Mouse (Mus musculus) midbrain, embryonic 11.5 days (tissue): ENCODE measurements at regions not wholly inside any gene's neighbourhood (a gene's known extent, or its start where the extent isn't known, plus 50 kb on each side); places are given as distances from the start of the nearest gene placed in this dataset.

ENCODE experiments used
- ATAC-seq: fragments of 200-750 bp; cut with Nextera tagmentation; 2 replicates; pipeline ENCODE4 v1.8.0; 2017; ENCODE audit warnings: moderate TSS enrichment, moderate library complexity; ENCODE audit not compliant: low FRiP score
- DNase-seq: peaks from one replicate; pipeline ENCODE4 v3.0.0; 2015; ENCODE audit warnings: low spot score; ENCODE audit errors: missing footprints
- H3K27ac ChIP-seq: fragments of 300-500 bp; sonication (generic); 2 replicates; pipeline ENCODE4 v1.5.1; 2014; ENCODE audit warnings: low read depth, low read length
- H3K27me3 ChIP-seq: fragments of 300-500 bp; sonication (generic); 2 replicates; pipeline ENCODE4 v1.6.1; 2014; ENCODE audit warnings: mild to moderate bottlenecking, low read length, moderate library complexity, mixed read lengths; ENCODE audit not compliant: control insufficient read depth, insufficient read depth
- H3K36me3 ChIP-seq: fragments of 300-500 bp; sonication (generic); 2 replicates; pipeline ENCODE4 v1.6.1; 2014; ENCODE audit warnings: mild to moderate bottlenecking, low read length, moderate library complexity, mixed read lengths; ENCODE audit not compliant: control insufficient read depth, insufficient read depth
- H3K4me1 ChIP-seq: fragments of 300-500 bp; sonication (generic); 2 replicates; pipeline ENCODE4 v1.6.1; 2014; ENCODE audit warnings: low read length; ENCODE audit not compliant: control insufficient read depth, insufficient read depth
- H3K4me2 ChIP-seq: fragments of 300-500 bp; sonication (generic); 2 replicates; pipeline ENCODE4 v1.6.1; 2014; ENCODE audit warnings: mild to moderate bottlenecking, moderate library complexity
- H3K4me3 ChIP-seq: fragments of 300-500 bp; sonication (generic); 2 replicates; pipeline ENCODE4 v1.5.1; 2014; ENCODE audit warnings: low read depth, low read length
- H3K9ac ChIP-seq: fragments of 300-500 bp; sonication (generic); 2 replicates; pipeline ENCODE4 v1.6.1; 2014; ENCODE audit warnings: low read length
- H3K9me3 ChIP-seq: fragments of 300-500 bp; sonication (generic); 2 replicates; pipeline ENCODE4 v1.6.1; 2016; ENCODE audit warnings: low read length; ENCODE audit not compliant: control insufficient read depth
- WGBS: fragments of 180-500 bp; shearing (Covaris S2); extraction: QIAGEN DNeasy Blood & Tissue Kit; methylation state at CpG from one replicate; pipeline ENCODE4 v1.1.7; 2014; 5-methylcytosine and 5-hydroxymethylcytosine counted together

GRCm38 (mm10) chr1:91626090-91626489 is 85.7 kb downstream of the Asb1 start:
- ATAC-seq, result no peak
- 85% methylated on average over 11 of the region's 11 CpGs for WGBS
- H3K27me3 ChIP-seq, result no peaks in the 10 kb centered on the region
- no peak overlapping the region for H3K4me3 ChIP-seq
- no peaks in the 10 kb centered on the region for H3K36me3 ChIP-seq
- no peak overlapping the region for H3K4me2 ChIP-seq
- H3K9me3 ChIP-seq, result no peaks in the 10 kb centered on the region
- DNase-seq, result no peak
- H3K27ac ChIP-seq, result no peak overlapping the region
- H3K9ac ChIP-seq, result no peak overlapping the region
- no peaks in the 10 kb centered on the region for H3K4me1 ChIP-seq

- 77% methylated on average over 12 of the region's 12 CpGs for WGBS
- Histone ChIP-seq H3K4me2 (no peak overlapping the region), H3K27ac (no peak overlapping the region)
These were observed 89.9 kb downstream of the Asb1 start for GRCm38 (mm10) chr1:91630206-91630605.

GRCm38 (mm10) chr1:91630871-91631410 is 90.6 kb downstream of the Asb1 start:
- 83% methylated on average over 6 of the region's 6 CpGs for WGBS
- Histone ChIP-seq H3K9ac (no peak overlapping the region), H3K4me1 (no peaks in the 10 kb centered on the region), H3K36me3 (no peaks in the 10 kb centered on the region), H3K4me2 (no peak overlapping the region), H3K27me3 (no peaks in the 10 kb centered on the region), H3K27ac (no peak overlapping the region), H3K4me3 (no peak overlapping the region), H3K9me3 (no peaks in the 10 kb centered on the region)
- DNase-seq (peak; percentile 51), ATAC-seq (no peak)

More at GRCm38 (mm10) chr1:91630206-91630605, 89.9 kb downstream of the Asb1 start:
- ATAC-seq (no peak), DNase-seq (peak; percentile 68)
- Histone ChIP-seq H3K9me3 (no peaks in the 10 kb centered on the region), H3K36me3 (no peaks in the 10 kb centered on the region), H3K4me1 (no peaks in the 10 kb centered on the region), H3K9ac (no peak overlapping the region), H3K4me3 (no peak overlapping the region), H3K27me3 (no peaks in the 10 kb centered on the region)

GRCm38 (mm10) chr1:91632906-91633493 is 92.7 kb downstream of the Asb1 start:
- no peak overlapping the region for H3K27ac ChIP-seq
- H3K27me3 ChIP-seq, result no peaks in the 10 kb centered on the region
- H3K4me3 ChIP-seq, result no peak overlapping the region
- H3K4me1 ChIP-seq, result no peaks in the 10 kb centered on the region
- no peak for DNase-seq
- H3K36me3 ChIP-seq, result no peaks in the 10 kb centered on the region
- WGBS, result 89% methylated on average over 15 of the region's 15 CpGs
- H3K9ac ChIP-seq, result no peak overlapping the region
- H3K9me3 ChIP-seq, result no peaks in the 10 kb centered on the region
- no peak for ATAC-seq
- no peak overlapping the region for H3K4me2 ChIP-seq

- Histone ChIP-seq H3K27ac (no peak overlapping the region), H3K9ac (no peak overlapping the region), H3K4me1 (no peaks in the 10 kb centered on the region), H3K4me3 (no peak overlapping the region), H3K36me3 (no peaks in the 10 kb centered on the region), H3K9me3 (no peaks in the 10 kb centered on the region), H3K4me2 (no peak overlapping the region), H3K27me3 (no peaks in the 10 kb centered on the region)
- 91% methylated on average over 2 of the region's 2 CpGs for WGBS
- no peak for DNase-seq
- no peak for ATAC-seq
These were observed 96.2 kb downstream of the Asb1 start for GRCm38 (mm10) chr1:91636571-91636970.

GRCm38 (mm10) chr1:91640551-91640950 is 100.2 kb downstream of the Asb1 start:
- H3K9ac ChIP-seq, result no peak overlapping the region
- 80% methylated on average over 5 of the region's 5 CpGs for WGBS
- no peak overlapping the region for H3K4me2 ChIP-seq
- H3K4me1 ChIP-seq, result no peaks in the 10 kb centered on the region
- no peak for ATAC-seq
- no peak for DNase-seq
- H3K4me3 ChIP-seq, result no peak overlapping the region
- no peaks in the 10 kb centered on the region for H3K27me3 ChIP-seq
- H3K27ac ChIP-seq, result no peak overlapping the region
- no peaks in the 10 kb centered on the region for H3K36me3 ChIP-seq
- no peaks in the 10 kb centered on the region for H3K9me3 ChIP-seq

GRCm38 (mm10) chr1:91658991-91659441 is 118.7 kb downstream of the Asb1 start:
- H3K4me3 ChIP-seq, result no peak overlapping the region
- H3K4me2 ChIP-seq, result no peak overlapping the region
- H3K9me3 ChIP-seq, result no peaks in the 10 kb centered on the region
- 77% methylated on average over 13 of the region's 15 CpGs for WGBS
- ATAC-seq, result no peak
- H3K27me3 ChIP-seq, result no peaks in the 10 kb centered on the region
- no peaks in the 10 kb centered on the region for H3K4me1 ChIP-seq
- H3K36me3 ChIP-seq, result no peaks in the 10 kb centered on the region
- no peak overlapping the region for H3K9ac ChIP-seq
- DNase-seq, result no peak
- H3K27ac ChIP-seq, result no peak overlapping the region

GRCm38 (mm10) chr1:91659486-91659885 is 119.1 kb downstream of the Asb1 start:
- H3K4me2 ChIP-seq, result no peak overlapping the region
- H3K9me3 ChIP-seq, result no peaks in the 10 kb centered on the region
- H3K27me3 ChIP-seq, result no peaks in the 10 kb centered on the region
- H3K4me1 ChIP-seq, result no peaks in the 10 kb centered on the region
- DNase-seq, result no peak
- WGBS, result 85% methylated on average over 8 of the region's 8 CpGs
- no peak overlapping the region for H3K4me3 ChIP-seq
- no peak overlapping the region for H3K27ac ChIP-seq
- ATAC-seq, result no peak
- H3K36me3 ChIP-seq, result no peaks in the 10 kb centered on the region
- no peak overlapping the region for H3K9ac ChIP-seq

GRCm38 (mm10) chr1:91663289-91663688 is 122.9 kb downstream of the Asb1 start:
- H3K9ac ChIP-seq, result no peak overlapping the region
- ATAC-seq (no peak), DNase-seq (no peak)
- H3K27me3 ChIP-seq, result no peaks in the 10 kb centered on the region
- 93% methylated on average over 2 of the region's 2 CpGs for WGBS
- no peak overlapping the region for H3K4me2 ChIP-seq
- no peaks in the 10 kb centered on the region for H3K36me3 ChIP-seq
- H3K9me3 ChIP-seq, result no peaks in the 10 kb centered on the region
- no peak overlapping the region for H3K4me3 ChIP-seq
- H3K4me1 ChIP-seq, result no peaks in the 10 kb centered on the region
- no peak overlapping the region for H3K27ac ChIP-seq
